Mouse (Mus musculus) stomach, embryonic 14.5 days (tissue): ENCODE data around the gene Mfsd11. TPM values are rescaled to one million over a fixed set of nuclear protein-coding genes. Genes with fewer than 3 reads are reported as not detected.
"Not testable (repeated sequence)": the region's sequence is repeated elsewhere in the genome, so short reads cannot be mapped to it uniquely, and the experiment has no call there.

Experiments used
- ATAC-seq: fragments of 200-750 bp; cut with Nextera tagmentation; 2 replicates; pipeline ENCODE4 v1.8.0; 2017; ENCODE audit warnings: low read depth, moderate TSS enrichment; ENCODE audit not compliant: insufficient number of reproducible peaks, insufficient read depth, low FRiP score
- H3K27ac ChIP-seq: fragments of 300-500 bp; sonication (generic); 2 replicates; pipeline ENCODE4 v1.5.1; 2014; ENCODE audit warnings: mild to moderate bottlenecking, low read length, moderate library complexity, mixed read lengths
- H3K27me3 ChIP-seq: fragments of 300-500 bp; sonication (generic); 2 replicates; pipeline ENCODE4 v1.6.1; 2014; ENCODE audit warnings: low read length, control low read depth, mixed read lengths; ENCODE audit not compliant: control insufficient read depth, insufficient read depth
- H3K36me3 ChIP-seq: fragments of 300-500 bp; sonication (generic); 2 replicates; pipeline ENCODE4 v1.6.1; 2014; ENCODE audit warnings: mild to moderate bottlenecking, control low read depth, low read length, moderate library complexity, mixed read lengths; ENCODE audit not compliant: control insufficient read depth, insufficient read depth
- H3K4me1 ChIP-seq: fragments of 300-500 bp; sonication (generic); 2 replicates; pipeline ENCODE4 v1.6.1; 2014; ENCODE audit warnings: low read length, control low read depth, mixed read lengths; ENCODE audit not compliant: control insufficient read depth, insufficient read depth
- H3K4me2 ChIP-seq: fragments of 300-500 bp; sonication (generic); replicated peaks from 2 replicates; pipeline ENCODE4 v1.6.1; 2014; ENCODE audit warnings: low read depth, low read length, control low read depth
- H3K4me3 ChIP-seq: fragments of 300-500 bp; sonication (generic); 2 replicates; pipeline ENCODE4 v1.5.1; 2014; ENCODE audit warnings: low read depth, low read length, control low read depth
- H3K9ac ChIP-seq: fragments of 300-500 bp; sonication (generic); replicated peaks from 2 replicates; pipeline ENCODE4 v1.6.1; 2014; ENCODE audit warnings: low read depth, mild to moderate bottlenecking, control low read depth, low read length, moderate library complexity, mixed read lengths
- H3K9me3 ChIP-seq: fragments of 300-500 bp; sonication (generic); 2 replicates; pipeline ENCODE4 v1.6.1; 2016; ENCODE audit warnings: low read depth, low read length, control low read depth; ENCODE audit not compliant: control insufficient read depth
- WGBS: fragments of 180-500 bp; shearing (Covaris S2); extraction: QIAGEN DNeasy Blood & Tissue Kit; methylation state at CpG from one replicate; pipeline ENCODE4 v1.1.7; 2014; 5-methylcytosine and 5-hydroxymethylcytosine counted together
- polyA plus RNA-seq: library from polyadenylated mRNA; unstranded; fragments of >200 nt; fragmentation: Nextera tagmentation; extraction: Ambion mirVana; gene quantifications from 2 replicates; pipeline ENCODE4 v1.2.1, GENCODE M21; 2014

Mfsd11 gene
- polyA plus RNA-seq, 1 experiment from 2014 or later: 38.7 TPM

GRCm38 (mm10) chr11:116902588-116902987, 50.3 kb downstream of the Mfsd11 start:
- WGBS: 88% methylated on average over 10 of the region's 10 CpGs

GRCm38 (mm10) chr11:116905741-116906456, 53.7 kb downstream of the Mfsd11 start:
- Histone ChIP-seq H3K27me3 (no peaks in the 10 kb centered on the region), H3K27ac (no peak overlapping the region), H3K4me2 (peak overlapping the region; percentile 40), H3K9ac (no peak overlapping the region), H3K36me3 (no peaks in the 10 kb centered on the region), H3K9me3 (no peaks in the 10 kb centered on the region), H3K4me3 (no peak overlapping the region), H3K4me1 (no peaks in the 10 kb centered on the region)
- WGBS: 5% methylated on average over 23 of the region's 23 CpGs
- no peak for ATAC-seq

More at GRCm38 (mm10) chr11:116902588-116902987, 50.3 kb downstream of the Mfsd11 start:
- not testable (repeated sequence) for H3K9me3 ChIP-seq, H3K9ac ChIP-seq, ATAC-seq, H3K36me3 ChIP-seq, H3K4me2 ChIP-seq, H3K4me3 ChIP-seq, H3K4me1 ChIP-seq, H3K27me3 ChIP-seq, H3K27ac ChIP-seq

GRCm38 (mm10) chr11:116913573-116913972, 61.3 kb downstream of the Mfsd11 start:
- H3K4me2 ChIP-seq: no peak overlapping the region
- H3K27me3 ChIP-seq: peaks cover 12% of the 10 kb centered on the region
- no peak overlapping the region for H3K9ac ChIP-seq
- no peak for ATAC-seq
- no peak overlapping the region for H3K4me3 ChIP-seq
- WGBS: 28% methylated on average over 16 of the region's 16 CpGs
- no peaks in the 10 kb centered on the region for H3K9me3 ChIP-seq
- no peaks in the 10 kb centered on the region for H3K36me3 ChIP-seq
- no peaks in the 10 kb centered on the region for H3K4me1 ChIP-seq
- H3K27ac ChIP-seq: no peak overlapping the region

- WGBS: 75% methylated on average over 5 of the region's 5 CpGs
- Histone ChIP-seq H3K4me2 (no peak overlapping the region), H3K4me3 (no peak overlapping the region), H3K9me3 (no peaks in the 10 kb centered on the region), H3K27ac (no peak overlapping the region), H3K9ac (no peak overlapping the region), H3K4me1 (no peaks in the 10 kb centered on the region), H3K36me3 (no peaks in the 10 kb centered on the region), H3K27me3 (peaks cover 16% of the 10 kb centered on the region)
- no peak for ATAC-seq
Observed at GRCm38 (mm10) chr11:116914267-116914885, 62.1 kb downstream of the Mfsd11 start.

GRCm38 (mm10) chr11:116915241-116915640, 63.0 kb downstream of the Mfsd11 start:
- 89% methylated on average over 3 of the region's 3 CpGs for WGBS
- peaks cover 23% of the 10 kb centered on the region for H3K27me3 ChIP-seq
- no peaks in the 10 kb centered on the region for H3K4me1 ChIP-seq

GRCm38 (mm10) chr11:116917361-116917760, 65.1 kb downstream of the Mfsd11 start:
- Histone ChIP-seq H3K4me3 (no peak overlapping the region), H3K9me3 (no peaks in the 10 kb centered on the region), H3K27ac (no peak overlapping the region), H3K4me1 (no peaks in the 10 kb centered on the region), H3K4me2 (no peak overlapping the region), H3K27me3 (peaks cover 30% of the 10 kb centered on the region), H3K9ac (no peak overlapping the region), H3K36me3 (no peaks in the 10 kb centered on the region)
- WGBS: 32% methylated on average over 7 of the region's 7 CpGs
- no peak for ATAC-seq

More at GRCm38 (mm10) chr11:116915241-116915640, 63.0 kb downstream of the Mfsd11 start:
- H3K9ac ChIP-seq: no peak overlapping the region
- H3K27ac ChIP-seq: no peak overlapping the region
- no peak for ATAC-seq
- no peak overlapping the region for H3K4me3 ChIP-seq
- no peaks in the 10 kb centered on the region for H3K36me3 ChIP-seq
- H3K9me3 ChIP-seq: no peaks in the 10 kb centered on the region
- no peak overlapping the region for H3K4me2 ChIP-seq

- no peaks in the 10 kb centered on the region for H3K4me1 ChIP-seq
- peak; percentile 87 for ATAC-seq
- H3K36me3 ChIP-seq: no peaks in the 10 kb centered on the region
- H3K4me3 ChIP-seq: peak within 1 kb of the TSS; percentile 48
- H3K27ac ChIP-seq: no peak within 1 kb of the TSS
- H3K27me3 ChIP-seq: peaks cover 30% of the 10 kb centered on the region
- H3K9ac ChIP-seq: peak within 1 kb of the TSS; percentile 48
- H3K9me3 ChIP-seq: no peaks in the 10 kb centered on the region
- under 1% methylated on average over 73 of the region's 90 CpGs for WGBS
- H3K4me2 ChIP-seq: peak within 1 kb of the TSS; percentile 99
Observed at GRCm38 (mm10) chr11:116918323-116919185, 66.3 kb downstream of the Mfsd11 start, which contains the start of gene Mgat5b. Gene Mgat5b, plus strand, starts transcription at chr11:116918863.
